Mouse (Mus musculus) embryonic fibroblast, embryonic 13.5 days (primary cell): ENCODE data around the gene Defb36. TPM values are rescaled to one million over a fixed set of nuclear protein-coding genes. Genes with fewer than 3 reads are reported as not detected.

Experiments
- H3K27ac ChIP-seq: 2 replicates; pipeline ENCODE4 v1.5.1; 2012; ENCODE audit warnings: low read length, control low read depth, inconsistent platforms; ENCODE audit not compliant: insufficient read depth
- H3K4me1 ChIP-seq: 2 replicates; pipeline ENCODE4 v1.6.1; 2011; ENCODE audit warnings: low read length; ENCODE audit not compliant: control insufficient read depth, insufficient read depth
- H3K4me3 ChIP-seq: 2 replicates; pipeline ENCODE4 v1.5.1; 2011; ENCODE audit warnings: mild to moderate bottlenecking, control low read depth, low read length; ENCODE audit not compliant: insufficient read depth
- CTCF ChIP-seq: IDR thresholded peaks from 2 replicates; pipeline ENCODE4 v1.5.1; 2011; ENCODE audit warnings: mild to moderate bottlenecking, control low read depth, low read length, moderate library complexity, borderline replicate concordance; ENCODE audit not compliant: insufficient read depth
- POLR2A ChIP-seq: IDR thresholded peaks from 2 replicates; pipeline ENCODE4 v1.6.1; 2011; ENCODE audit warnings: low read depth, mild to moderate bottlenecking, control low read depth, low read length, moderate library complexity
- polyA plus RNA-seq: library from polyadenylated mRNA; stranded (reverse); fragments of >200 nt; gene quantifications from 2 replicates; pipeline ENCODE4 v1.2.4, GENCODE M21; 2011; ENCODE audit warnings: low read depth; ENCODE audit not compliant: missing spikeins, insufficient read length

Gene Defb36
- polyA plus RNA-seq, 1 experiment, result not detected

- TF ChIP-seq CTCF, result 0 out of 2 replicates have a peak, but pooled peaks have one; percentile 6
- no peak for TF ChIP-seq POLR2A
- Histone ChIP-seq H3K4me1 (no peaks in the 10 kb centered on the region), H3K27ac (no peak overlapping the region), H3K4me3 (no peak overlapping the region)
Measured at GRCm38 (mm10) chr2:152617374-152617773, 13.2 kb downstream of the Defb36 start.

GRCm38 (mm10) chr2:152620367-152621134 lies 16.4 kb downstream of the Defb36 start:
- no peak overlapping the region for H3K4me3 ChIP-seq
- H3K27ac ChIP-seq, result no peak overlapping the region
- TF ChIP-seq CTCF (no peak), POLR2A (no peak)
- H3K4me1 ChIP-seq, result no peaks in the 10 kb centered on the region

- TF ChIP-seq CTCF (no peak), POLR2A (no peak)
- no peak overlapping the region for H3K27ac ChIP-seq
- no peak overlapping the region for H3K4me3 ChIP-seq
- H3K4me1 ChIP-seq, result no peaks in the 10 kb centered on the region
Measured at GRCm38 (mm10) chr2:152622151-152622550, 18.0 kb downstream of the Defb36 start.

GRCm38 (mm10) chr2:152622953-152623352 lies 18.8 kb downstream of the Defb36 start, which contains the start of gene Defb25:
Gene Defb25 (minus strand): TSS chr2:152623053.
- TF ChIP-seq CTCF, result no peak
- TF ChIP-seq POLR2A, result no peak
- H3K4me3 ChIP-seq, result no peak within 1 kb of the TSS
- no peaks in the 10 kb centered on the region for H3K4me1 ChIP-seq
- H3K27ac ChIP-seq, result no peak within 1 kb of the TSS

GRCm38 (mm10) chr2:152624566-152624965 lies 20.4 kb downstream of the Defb36 start:
- Histone ChIP-seq H3K4me3 (no peak overlapping the region), H3K4me1 (no peaks in the 10 kb centered on the region), H3K27ac (no peak overlapping the region)
- TF ChIP-seq POLR2A (no peak), CTCF (no peak)

GRCm38 (mm10) chr2:152625256-152625655 lies 21.1 kb downstream of the Defb36 start:
- no peak overlapping the region for H3K4me3 ChIP-seq
- no peaks in the 10 kb centered on the region for H3K4me1 ChIP-seq
- H3K27ac ChIP-seq, result no peak overlapping the region
- no peak for TF ChIP-seq CTCF
- no peak for TF ChIP-seq POLR2A

- H3K4me3 ChIP-seq, result peak within 1 kb of the TSS; percentile 22
- TF ChIP-seq CTCF (no peak), POLR2A (no peak)
- H3K27ac ChIP-seq, result no peak within 1 kb of the TSS
- no peaks in the 10 kb centered on the region for H3K4me1 ChIP-seq
Measured at GRCm38 (mm10) chr2:152626774-152627591, 22.9 kb downstream of the Defb36 start, which contains the start of gene Rem1. Gene Rem1 (plus strand): TSS chr2:152626951.

GRCm38 (mm10) chr2:152628066-152628465 lies 23.9 kb downstream of the Defb36 start:
- Histone ChIP-seq H3K4me1 (no peaks in the 10 kb centered on the region), H3K4me3 (no peak overlapping the region), H3K27ac (no peak overlapping the region)
- TF ChIP-seq POLR2A, result no peak
- no peak for TF ChIP-seq CTCF

GRCm38 (mm10) chr2:152629239-152629638 lies 25.1 kb downstream of the Defb36 start:
- Histone ChIP-seq H3K27ac (no peak overlapping the region), H3K4me1 (no peaks in the 10 kb centered on the region), H3K4me3 (no peak overlapping the region)
- TF ChIP-seq POLR2A, result no peak
- no peak for TF ChIP-seq CTCF
